Mouse (Mus musculus) embryonic fibroblast, embryonic 13.5 days (primary cell): ENCODE results near the gene 1700013F07Rik.
A peak's percentile ranks its signal among the peaks of the same experiment; 100 is the strongest.

Source experiments
- CTCF ChIP-seq: IDR thresholded peaks from 2 replicates; pipeline ENCODE4 v1.5.1; 2011; ENCODE audit warnings: mild to moderate bottlenecking, control low read depth, low read length, moderate library complexity, borderline replicate concordance; ENCODE audit not compliant: insufficient read depth
- POLR2A ChIP-seq: IDR thresholded peaks from 2 replicates; pipeline ENCODE4 v1.6.1; 2011; ENCODE audit warnings: low read depth, mild to moderate bottlenecking, control low read depth, low read length, moderate library complexity

DNA sequence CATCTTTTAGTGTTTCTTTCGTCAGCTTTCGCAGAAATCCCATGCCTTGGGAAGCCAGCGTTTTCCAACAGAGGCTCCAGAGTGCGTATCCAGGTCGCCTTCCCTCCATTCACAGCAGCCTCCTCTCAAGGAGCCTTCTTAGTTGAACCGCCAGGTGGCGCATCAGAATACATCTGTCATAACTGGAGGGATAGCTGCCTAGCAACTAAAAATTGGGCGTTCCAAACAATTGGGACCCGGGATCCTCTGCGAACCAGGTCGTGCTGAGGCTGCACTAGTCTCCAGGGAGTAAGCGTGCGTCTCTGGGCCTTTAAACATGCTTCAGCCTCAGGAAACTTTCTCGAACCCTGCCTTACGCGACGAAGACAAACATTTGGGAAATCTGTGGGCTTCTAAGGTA, 3.4 kb downstream of the 1700013F07Rik start:
- TF ChIP-seq CTCF = 0 out of 2 replicates have a peak, but pooled peaks have one; percentile 35
- no peak for TF ChIP-seq POLR2A
